Mouse (Mus musculus): Measurements from ENCODE around the gene Sik2. TPM values are rescaled to one million over a fixed set of nuclear protein-coding genes. Genes with fewer than 3 reads are reported as not detected.

The Sik2 gene
- 20.1 and 23.7 TPM in 2 replicates for polyA plus RNA-seq (2015; fragmentation: Nextera tagmentation; extraction: Ambion mirVana)

DNA sequence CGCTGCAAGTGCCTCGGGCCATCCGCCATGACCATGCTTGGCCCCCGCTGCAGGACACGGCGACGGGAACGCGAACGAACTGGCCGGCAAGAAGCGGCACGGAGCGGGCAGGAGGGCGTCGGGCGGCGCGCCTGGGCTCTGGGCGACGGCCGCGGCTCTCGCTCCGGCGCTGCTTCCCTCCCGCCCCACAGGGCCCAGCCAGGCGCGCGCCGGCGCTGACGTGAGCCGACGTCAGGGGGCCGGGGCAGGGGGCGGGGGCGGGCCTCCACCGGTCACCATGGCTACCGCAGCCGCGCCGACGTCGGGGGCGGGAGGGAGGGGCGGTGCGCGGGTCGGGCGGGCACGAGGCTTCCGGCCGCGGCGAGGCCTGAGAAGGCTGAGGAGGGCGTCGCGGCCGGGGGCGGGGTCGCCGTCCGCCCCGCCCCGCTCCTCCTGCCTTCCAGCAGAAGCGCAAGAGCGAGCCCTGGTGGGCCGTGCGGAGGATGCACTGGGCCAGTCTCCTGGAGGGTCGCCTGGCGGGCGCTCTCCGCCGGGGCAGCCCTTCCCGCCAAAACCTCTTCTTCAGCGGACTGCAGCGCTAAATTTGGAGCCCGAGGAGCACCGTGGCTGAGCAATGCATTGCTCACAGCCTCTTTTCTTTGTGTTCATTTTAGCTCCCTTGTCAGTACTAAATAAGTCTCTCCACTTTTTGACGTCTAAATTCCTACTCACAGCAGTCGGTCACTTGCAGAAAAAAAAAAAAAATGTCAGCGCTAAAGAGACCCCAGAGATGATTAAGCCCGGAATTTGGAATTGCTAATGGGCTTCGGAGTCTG, at the start of gene Sik2:
TSS of gene Sik2 (minus strand) at position 233 of the 815 bp plus-strand sequence.
- Histone ChIP-seq H3K9ac (replicated peaks; ENCODE audit: low read depth, low read length) (peak within 1 kb of the TSS; percentile 95), H3K36me3 (ENCODE audit: control insufficient read depth, insufficient read depth) (no peaks in the 10 kb centered on the region), H3K4me2 (ENCODE audit: low read length) (peak within 1 kb of the TSS; percentile 80), H3K9me3 (ENCODE audit: control insufficient read depth, low read length) (no peaks in the 10 kb centered on the region), H3K27ac (ENCODE audit: low read length) (peak within 1 kb of the TSS; percentile 86), H3K27me3 (replicated peaks; ENCODE audit: control insufficient read depth, insufficient read depth, low read length) (no peaks in the 10 kb centered on the region), H3K4me3 (replicated peaks; ENCODE audit: low read length) (peak within 1 kb of the TSS; percentile 95), H3K4me1 (replicated peaks; ENCODE audit: control insufficient read depth, insufficient read depth, low read length) (peaks cover 8% of the 10 kb centered on the region)
- ATAC-seq = peak; percentile 98
- WGBS = under 1% methylated on average over 68 of the region's 85 CpGs

DNA sequence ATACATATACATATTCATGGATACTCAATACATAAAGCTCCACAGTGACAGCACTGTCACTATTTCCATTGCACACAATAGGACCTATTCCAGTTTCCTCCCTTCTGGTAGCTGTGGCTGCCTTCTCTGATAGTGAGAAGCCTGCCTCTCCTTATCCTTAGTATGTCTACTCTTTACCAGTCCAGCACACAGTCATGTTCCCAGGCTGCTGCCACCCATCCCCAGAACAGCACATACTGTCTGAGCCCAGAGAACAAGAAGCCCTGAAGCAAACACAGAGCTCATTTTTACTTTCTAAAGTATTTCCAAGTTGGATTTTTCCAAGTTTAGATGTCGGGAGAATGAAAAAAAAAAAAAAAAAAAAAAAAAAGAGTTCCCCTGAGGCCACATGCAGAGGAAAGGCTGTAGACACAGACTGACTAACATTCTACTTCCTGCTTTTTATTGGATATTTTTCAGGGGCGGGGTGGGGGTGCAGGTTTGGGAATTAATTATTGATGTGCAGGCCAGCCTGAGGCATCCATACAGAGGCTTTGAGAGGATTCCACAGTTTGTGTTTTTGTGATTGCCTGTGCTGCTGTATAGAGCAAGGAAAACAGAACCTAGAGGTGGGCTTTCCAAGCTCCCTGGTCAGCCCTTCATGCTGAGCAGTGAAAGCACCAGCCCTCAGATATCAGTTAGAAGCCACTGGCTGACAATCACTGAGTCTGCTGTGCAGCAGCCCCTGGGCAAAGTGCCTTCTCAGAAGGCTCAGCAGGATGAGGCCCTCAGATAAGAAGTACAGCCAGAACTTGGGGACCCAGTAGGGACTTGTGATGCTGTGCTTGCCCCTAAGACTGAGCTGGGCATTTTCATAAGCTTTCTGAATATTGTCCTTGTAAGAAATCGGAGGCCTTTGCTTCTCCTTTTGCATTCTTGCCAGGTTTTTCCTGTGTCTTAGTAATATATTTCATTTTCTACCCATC, 47.8 kb upstream of the Sik2 start:
- no peak overlapping the region for H3K4me3 ChIP-seq (replicated peaks; ENCODE audit: low read length)
- H3K9me3 ChIP-seq (ENCODE audit: control insufficient read depth, low read length) = no peaks in the 10 kb centered on the region
- no peak overlapping the region for H3K4me2 ChIP-seq (ENCODE audit: low read length)
- no peaks in the 10 kb centered on the region for H3K36me3 ChIP-seq (ENCODE audit: control insufficient read depth, insufficient read depth)
- ATAC-seq = no peak
- no peak overlapping the region for H3K27ac ChIP-seq (ENCODE audit: low read length)
- 82% methylated on average over 3 of the region's 3 CpGs for whole genome bisulfite sequencing
- H3K9ac ChIP-seq (replicated peaks; ENCODE audit: low read depth, low read length) = no peak overlapping the region
- H3K4me1 ChIP-seq (replicated peaks; ENCODE audit: control insufficient read depth, insufficient read depth, low read length) = no peaks in the 10 kb centered on the region
- no peaks in the 10 kb centered on the region for H3K27me3 ChIP-seq (replicated peaks; ENCODE audit: control insufficient read depth, insufficient read depth, low read length)

DNA sequence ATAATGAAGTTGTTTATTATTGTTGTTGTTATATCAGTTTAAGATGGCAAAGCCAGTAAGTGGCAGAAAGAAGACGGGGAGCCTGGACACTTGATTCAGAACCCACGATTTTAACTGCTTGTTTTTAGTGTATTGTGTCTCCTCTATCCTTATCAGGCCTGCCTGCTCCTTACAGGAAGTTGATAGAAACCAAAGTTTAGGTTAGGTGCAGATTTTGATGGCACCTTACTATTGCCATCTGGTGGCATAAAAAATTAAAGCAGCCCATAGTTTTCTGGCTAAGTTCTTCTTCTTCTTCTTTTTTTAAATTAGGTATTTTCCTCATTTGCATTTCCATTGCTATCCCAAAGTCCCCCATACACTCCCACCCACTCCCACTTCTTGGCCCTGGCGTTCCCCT, 43.3 kb upstream of the Sik2 start:
- WGBS = 81% methylated on average over 3 of the region's 3 CpGs

DNA sequence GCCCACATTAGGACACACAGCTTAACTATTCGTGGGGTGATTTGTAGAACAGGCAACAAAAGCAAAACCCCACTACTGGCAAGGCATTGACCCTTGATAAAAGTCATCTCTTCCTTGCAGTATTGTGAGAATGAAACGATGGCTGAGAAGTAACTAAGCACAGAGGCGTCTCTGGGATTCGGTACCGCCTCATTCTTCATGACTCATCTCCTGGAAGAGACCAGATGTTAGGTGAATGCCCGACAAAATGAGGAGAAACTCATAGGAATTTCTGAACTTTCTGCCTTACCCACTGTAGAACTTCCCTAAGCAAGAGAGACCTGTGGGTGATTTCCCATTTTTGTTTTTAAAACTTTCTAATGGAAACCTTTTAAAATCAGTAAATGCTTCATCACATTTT, 33.3 kb upstream of the Sik2 start:
- H3K4me3 ChIP-seq (replicated peaks; ENCODE audit: low read length) = no peak overlapping the region
- no peaks in the 10 kb centered on the region for H3K27me3 ChIP-seq (replicated peaks; ENCODE audit: control insufficient read depth, insufficient read depth, low read length)
- ATAC-seq = no peak
- H3K9me3 ChIP-seq (ENCODE audit: control insufficient read depth, low read length) = no peaks in the 10 kb centered on the region
- no peak overlapping the region for H3K9ac ChIP-seq (replicated peaks; ENCODE audit: low read depth, low read length)
- H3K4me2 ChIP-seq (ENCODE audit: low read length) = no peak overlapping the region
- H3K4me1 ChIP-seq (replicated peaks; ENCODE audit: control insufficient read depth, insufficient read depth, low read length) = no peaks in the 10 kb centered on the region
- 78% methylated on average over 6 of the region's 6 CpGs for WGBS
- H3K36me3 ChIP-seq (ENCODE audit: control insufficient read depth, insufficient read depth) = no peaks in the 10 kb centered on the region
- H3K27ac ChIP-seq (ENCODE audit: low read length) = no peak overlapping the region

More for the DNA sequence above, 43.3 kb upstream of the Sik2 start:
- Histone ChIP-seq H3K4me2 (ENCODE audit: low read length) (no peak overlapping the region), H3K27ac (ENCODE audit: low read length) (no peak overlapping the region), H3K27me3 (replicated peaks; ENCODE audit: control insufficient read depth, insufficient read depth, low read length) (no peaks in the 10 kb centered on the region), H3K9me3 (ENCODE audit: control insufficient read depth, low read length) (no peaks in the 10 kb centered on the region), H3K4me1 (replicated peaks; ENCODE audit: control insufficient read depth, insufficient read depth, low read length) (no peaks in the 10 kb centered on the region), H3K9ac (replicated peaks; ENCODE audit: low read depth, low read length) (no peak overlapping the region), H3K36me3 (ENCODE audit: control insufficient read depth, insufficient read depth) (no peaks in the 10 kb centered on the region), H3K4me3 (replicated peaks; ENCODE audit: low read length) (no peak overlapping the region)
- ATAC-seq = no peak

DNA sequence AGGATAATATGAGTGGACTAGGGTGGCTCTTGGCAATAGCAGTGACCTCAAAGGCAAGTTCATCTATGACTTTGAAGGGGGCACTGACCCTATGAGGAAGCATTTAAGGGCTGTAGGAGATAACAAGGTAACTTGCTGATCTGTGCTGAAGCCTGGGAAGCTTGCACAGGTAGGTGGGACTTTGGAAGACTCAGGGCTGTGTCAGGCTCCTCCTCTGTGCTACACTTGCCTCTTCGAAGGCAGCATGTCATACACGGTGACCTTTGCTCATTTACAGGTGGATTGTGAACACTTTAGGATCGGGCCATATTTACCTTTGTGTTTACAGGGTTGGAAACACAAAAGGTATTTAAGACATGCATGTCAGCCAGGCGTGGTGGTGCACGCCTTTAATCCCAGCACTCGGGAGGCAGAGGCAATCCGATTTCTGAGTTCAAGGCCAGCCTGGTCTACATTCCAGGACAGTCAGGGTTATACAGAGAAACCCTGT, 32.7 kb upstream of the Sik2 start:
- no peak for ATAC-seq
- Histone ChIP-seq H3K9ac (replicated peaks; ENCODE audit: low read depth, low read length) (no peak overlapping the region), H3K9me3 (ENCODE audit: control insufficient read depth, low read length) (no peaks in the 10 kb centered on the region), H3K27me3 (replicated peaks; ENCODE audit: control insufficient read depth, insufficient read depth, low read length) (no peaks in the 10 kb centered on the region), H3K27ac (ENCODE audit: low read length) (no peak overlapping the region), H3K4me1 (replicated peaks; ENCODE audit: control insufficient read depth, insufficient read depth, low read length) (no peaks in the 10 kb centered on the region), H3K4me3 (replicated peaks; ENCODE audit: low read length) (no peak overlapping the region), H3K36me3 (ENCODE audit: control insufficient read depth, insufficient read depth) (no peaks in the 10 kb centered on the region), H3K4me2 (ENCODE audit: low read length) (no peak overlapping the region)
- 89% methylated on average over 7 of the region's 7 CpGs for WGBS

DNA sequence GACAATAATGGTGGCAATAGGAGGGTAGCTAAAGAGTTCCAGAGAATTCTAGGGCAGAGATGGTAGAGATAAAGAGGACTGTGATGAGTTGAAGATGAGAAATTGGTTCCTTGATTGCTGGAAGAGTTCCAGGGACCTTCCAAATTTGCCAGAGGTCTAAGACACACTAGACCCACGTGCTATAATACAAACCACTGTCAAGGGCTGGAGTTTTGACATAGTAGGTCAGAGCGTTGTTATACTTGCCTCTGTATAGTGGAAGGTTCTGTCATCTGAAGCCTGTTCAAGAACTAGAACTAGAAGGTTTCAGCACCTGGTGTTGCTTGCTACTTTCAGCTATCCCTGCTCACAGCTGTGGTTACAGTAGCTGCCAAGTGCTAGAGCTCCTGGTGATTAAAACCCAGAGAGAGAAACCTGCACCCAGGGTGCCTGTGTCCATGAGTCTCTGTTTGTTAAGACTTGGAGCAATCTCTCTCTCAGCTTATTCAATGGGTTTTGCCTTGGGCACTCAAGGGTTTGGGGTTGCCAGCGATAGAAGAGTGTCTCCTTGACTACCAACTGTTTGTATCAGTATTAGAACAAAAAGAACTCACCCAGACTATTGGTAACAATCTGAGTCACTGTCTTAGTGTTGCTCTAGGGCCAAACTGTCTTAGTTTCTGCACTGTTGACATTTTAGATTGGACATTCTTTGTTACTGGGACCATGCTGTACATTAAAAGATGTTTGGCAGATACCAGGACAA, 24.1 kb upstream of the Sik2 start:
- WGBS = 79% methylated on average over 3 of the region's 3 CpGs
- H3K4me2 ChIP-seq (ENCODE audit: low read length) = no peak overlapping the region

DNA sequence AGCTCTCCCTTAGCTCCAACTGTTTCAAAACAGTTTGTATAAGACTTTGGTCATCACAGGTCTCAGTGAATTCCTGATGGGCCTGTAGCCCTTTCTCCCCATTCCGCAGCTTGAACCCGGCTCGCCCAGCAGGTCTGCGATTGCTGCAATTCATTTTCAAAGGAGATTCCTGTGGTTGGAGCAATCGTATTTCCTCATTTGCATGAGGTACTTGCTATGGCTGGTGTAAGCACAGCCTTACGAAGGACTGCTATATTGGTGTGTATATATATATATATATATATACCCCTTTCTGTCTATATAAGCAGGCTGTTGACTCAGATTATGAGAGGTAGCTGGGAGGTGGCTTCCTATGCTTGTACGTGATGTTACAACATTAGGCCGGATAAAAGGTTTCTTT, 23.4 kb upstream of the Sik2 start:
- 77% methylated on average over 8 of the region's 8 CpGs for WGBS
- ATAC-seq = no peak
- Histone ChIP-seq H3K4me1 (replicated peaks; ENCODE audit: control insufficient read depth, insufficient read depth, low read length) (no peaks in the 10 kb centered on the region), H3K36me3 (ENCODE audit: control insufficient read depth, insufficient read depth) (no peaks in the 10 kb centered on the region), H3K4me3 (replicated peaks; ENCODE audit: low read length) (no peak overlapping the region), H3K27me3 (replicated peaks; ENCODE audit: control insufficient read depth, insufficient read depth, low read length) (no peaks in the 10 kb centered on the region), H3K4me2 (ENCODE audit: low read length) (no peak overlapping the region), H3K9ac (replicated peaks; ENCODE audit: low read depth, low read length) (no peak overlapping the region), H3K27ac (ENCODE audit: low read length) (no peak overlapping the region), H3K9me3 (ENCODE audit: control insufficient read depth, low read length) (no peaks in the 10 kb centered on the region)

More for the DNA sequence above, 24.1 kb upstream of the Sik2 start:
- ATAC-seq = no peak
- Histone ChIP-seq H3K4me3 (replicated peaks; ENCODE audit: low read length) (no peak overlapping the region), H3K27ac (ENCODE audit: low read length) (no peak overlapping the region), H3K9me3 (ENCODE audit: control insufficient read depth, low read length) (no peaks in the 10 kb centered on the region), H3K36me3 (ENCODE audit: control insufficient read depth, insufficient read depth) (no peaks in the 10 kb centered on the region), H3K4me1 (replicated peaks; ENCODE audit: control insufficient read depth, insufficient read depth, low read length) (no peaks in the 10 kb centered on the region), H3K27me3 (replicated peaks; ENCODE audit: control insufficient read depth, insufficient read depth, low read length) (no peaks in the 10 kb centered on the region), H3K9ac (replicated peaks; ENCODE audit: low read depth, low read length) (no peak overlapping the region)

DNA sequence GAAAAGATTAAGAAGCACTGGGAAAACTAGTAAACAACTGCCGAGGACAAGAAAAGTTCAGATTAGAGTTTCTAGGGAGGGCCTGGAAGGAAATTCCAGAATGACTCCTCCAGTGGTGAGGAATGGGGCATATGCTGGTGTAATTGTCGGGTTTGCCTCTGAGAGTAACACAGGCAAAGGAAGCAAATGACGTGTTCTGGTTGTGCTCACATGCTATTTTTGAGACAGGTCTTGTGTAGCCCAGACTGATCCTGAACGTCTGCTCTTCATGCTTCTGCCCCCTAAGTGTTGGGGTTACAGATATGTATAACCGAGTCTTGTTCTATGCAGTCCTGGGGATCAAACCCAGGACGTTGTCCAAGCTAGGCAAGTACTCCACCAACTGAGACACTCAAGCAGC, 22.7 kb upstream of the Sik2 start:
- H3K4me2 ChIP-seq (ENCODE audit: low read length) = no peak overlapping the region
- no peak overlapping the region for H3K9ac ChIP-seq (replicated peaks; ENCODE audit: low read depth, low read length)
- no peaks in the 10 kb centered on the region for H3K4me1 ChIP-seq (replicated peaks; ENCODE audit: control insufficient read depth, insufficient read depth, low read length)
- no peaks in the 10 kb centered on the region for H3K27me3 ChIP-seq (replicated peaks; ENCODE audit: control insufficient read depth, insufficient read depth, low read length)
- H3K36me3 ChIP-seq (ENCODE audit: control insufficient read depth, insufficient read depth) = no peaks in the 10 kb centered on the region
- H3K27ac ChIP-seq (ENCODE audit: low read length) = no peak overlapping the region
- no peaks in the 10 kb centered on the region for H3K9me3 ChIP-seq (ENCODE audit: control insufficient read depth, low read length)
- H3K4me3 ChIP-seq (replicated peaks; ENCODE audit: low read length) = no peak overlapping the region
- ATAC-seq = no peak
- WGBS = 76% methylated on average over 6 of the region's 6 CpGs

Data from forebrain, embryonic 16.5 days (tissue).